Mouse (Mus musculus) cerebellum, adult 2 months (tissue): Measurements from ENCODE around the gene Gnptg.
"Not testable (repeated sequence)": the region's sequence is repeated elsewhere in the genome, so short reads cannot be mapped to it uniquely, and the experiment has no call there.

Experiments used
- CTCF ChIP-seq: fragments of 200-500 bp; IDR thresholded peaks from 2 replicates; pipeline ENCODE4 v1.5.1; 2011; ENCODE audit warnings: low read depth, mild to moderate bottlenecking, control low read depth, low read length, moderate library complexity, borderline replicate concordance; ENCODE audit not compliant: insufficient read depth
- POLR2A ChIP-seq: fragments of 200-500 bp; IDR thresholded peaks from 2 replicates; pipeline ENCODE4 v1.6.1; 2011; ENCODE audit warnings: low read length, control low read depth, borderline replicate concordance; ENCODE audit not compliant: insufficient read depth

GRCm38 (mm10) chr17:25230014-25230655 is 9.8 kb downstream of the Gnptg start:
- not testable (repeated sequence) for TF ChIP-seq POLR2A, CTCF
